Mouse (Mus musculus): Measurements from ENCODE around the gene Ift88. TPM values are rescaled to one million over a fixed set of nuclear protein-coding genes. Genes with fewer than 3 reads are reported as not detected.
A peak's percentile ranks its signal among the peaks of the same experiment; 100 is the strongest.

Gene Ift88
- 14.7 and 16.1 TPM in 2 replicates for polyA plus RNA-seq (2016; fragmentation: Nextera tagmentation; extraction: Ambion mirVana)

DNA sequence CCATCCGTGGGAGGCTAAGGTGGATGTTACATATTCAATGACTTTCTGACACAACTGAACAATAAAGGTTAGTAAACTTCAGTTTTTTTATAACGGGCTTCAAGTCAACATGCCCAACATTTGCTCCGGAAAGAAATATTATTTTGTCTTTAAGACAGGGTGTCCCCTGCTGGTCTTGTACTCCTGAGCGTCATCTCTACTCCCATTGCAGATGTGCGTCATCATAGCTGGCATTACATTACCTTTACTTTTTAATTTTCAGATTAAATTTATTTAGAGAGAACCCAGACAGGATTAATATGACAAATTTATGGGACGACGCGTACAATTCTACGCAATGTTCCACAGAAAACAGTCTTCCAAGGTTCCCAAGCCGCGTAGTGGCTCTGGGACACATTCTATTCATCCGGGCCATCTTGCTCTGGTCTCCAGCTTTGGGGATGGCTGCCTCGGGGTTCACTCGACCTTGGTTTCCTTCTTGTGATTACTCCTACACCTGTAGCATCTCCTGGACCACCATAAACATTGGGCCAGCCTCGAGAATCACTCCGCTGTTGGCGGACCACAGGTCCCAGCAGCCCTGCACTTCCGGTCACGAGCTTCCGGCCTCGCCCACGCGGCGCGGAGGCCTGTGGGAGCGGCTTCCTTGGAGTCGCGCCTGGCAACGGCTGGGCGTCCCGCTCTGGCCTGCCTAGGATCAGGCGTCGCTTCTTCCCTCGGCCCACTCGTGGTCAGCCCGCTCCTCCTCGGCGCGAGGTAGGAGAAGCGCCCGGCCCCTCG lies at the start of gene Ift88:
Gene Ift88, plus strand, starts transcription at position 631 of the 780 bp plus-strand sequence.
- 4% methylated on average over 42 of the region's 42 CpGs for WGBS
- Histone ChIP-seq H3K4me2 (replicated peaks) (peak within 1 kb of the TSS; percentile 69), H3K4me3 (peak within 1 kb of the TSS; percentile 87), H3K9me3 (no peaks in the 10 kb centered on the region), H3K27ac (no peak within 1 kb of the TSS), H3K36me3 (no peaks in the 10 kb centered on the region), H3K27me3 (replicated peaks) (no peaks in the 10 kb centered on the region), H3K4me1 (0 out of 2 replicates have a peak, but pooled peaks cover 3% of the 10 kb centered on the region), H3K9ac (peak within 1 kb of the TSS; percentile 75)
- peak; percentile 99 for ATAC-seq (ENCODE audit: low FRiP score, low read depth)

DNA sequence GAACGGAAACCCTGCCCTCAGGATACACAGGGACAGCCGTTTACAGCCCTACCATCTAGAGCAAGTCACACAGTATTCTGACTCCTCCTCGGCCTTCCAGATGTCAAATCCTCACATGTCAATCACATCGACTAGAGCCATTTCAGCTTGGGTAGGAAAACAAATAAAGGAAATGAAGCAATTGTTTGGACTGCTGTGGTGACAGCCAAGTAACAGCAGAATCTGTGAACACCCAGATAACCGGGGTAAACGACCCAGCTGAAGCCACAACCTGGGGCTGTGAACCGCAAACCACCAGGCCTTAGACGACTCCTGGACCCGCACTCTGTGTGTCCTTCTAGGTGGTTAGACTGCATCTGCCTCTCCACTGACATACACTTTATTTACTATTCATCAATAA lies 48.7 kb upstream of the Ift88 start:
- H3K4me2 ChIP-seq (replicated peaks), result no peak overlapping the region
- ATAC-seq (ENCODE audit: low FRiP score, low read depth), result no peak
- no peak overlapping the region for H3K27ac ChIP-seq
- 78% methylated on average over 9 of the region's 9 CpGs for WGBS
- no peaks in the 10 kb centered on the region for H3K36me3 ChIP-seq
- H3K9me3 ChIP-seq, result no peaks in the 10 kb centered on the region
- no peaks in the 10 kb centered on the region for H3K27me3 ChIP-seq (replicated peaks)
- no peak overlapping the region for H3K4me3 ChIP-seq
- H3K4me1 ChIP-seq, result no peaks in the 10 kb centered on the region
- no peak overlapping the region for H3K9ac ChIP-seq

GRCm38 (mm10) chr14:57376016-57376415 lies 47.8 kb upstream of the Ift88 start:
- Histone ChIP-seq H3K27me3 (replicated peaks) (no peaks in the 10 kb centered on the region), H3K4me2 (replicated peaks) (no peak overlapping the region), H3K9ac (no peak overlapping the region), H3K9me3 (no peaks in the 10 kb centered on the region), H3K27ac (no peak overlapping the region), H3K4me3 (no peak overlapping the region), H3K36me3 (no peaks in the 10 kb centered on the region), H3K4me1 (no peaks in the 10 kb centered on the region)
- ATAC-seq (ENCODE audit: low FRiP score, low read depth), result no peak
- 83% methylated on average over 8 of the region's 8 CpGs for WGBS

GRCm38 (mm10) chr14:57376956-57377355 lies 46.9 kb upstream of the Ift88 start:
- Histone ChIP-seq H3K27ac (no peak overlapping the region), H3K4me3 (no peak overlapping the region), H3K27me3 (replicated peaks) (no peaks in the 10 kb centered on the region), H3K4me2 (replicated peaks) (no peak overlapping the region), H3K4me1 (no peaks in the 10 kb centered on the region), H3K9me3 (no peaks in the 10 kb centered on the region), H3K36me3 (no peaks in the 10 kb centered on the region), H3K9ac (no peak overlapping the region)
- WGBS, result 80% methylated on average over 9 of the region's 9 CpGs
- no peak for ATAC-seq (ENCODE audit: low FRiP score, low read depth)

DNA sequence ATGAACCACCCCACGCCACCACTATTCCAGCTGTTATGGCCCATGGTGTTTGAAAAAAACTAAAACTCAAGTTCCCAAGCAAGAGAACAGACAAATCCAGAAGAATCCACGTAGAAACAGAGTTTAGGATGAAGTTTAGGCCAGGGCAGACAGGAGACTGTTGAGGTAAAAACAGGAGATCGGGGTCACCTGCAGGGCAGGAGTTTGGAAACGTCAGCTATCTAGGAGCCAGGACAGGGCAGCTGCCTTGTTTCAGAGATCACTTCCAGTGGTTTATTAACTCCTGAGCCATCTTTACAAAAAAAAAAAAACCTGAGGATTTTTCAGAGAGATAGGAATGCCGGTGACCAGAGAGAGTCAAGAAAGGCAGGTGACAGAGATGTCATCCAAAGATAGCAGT lies 46.3 kb upstream of the Ift88 start:
- H3K27me3 ChIP-seq (replicated peaks), result no peaks in the 10 kb centered on the region
- ATAC-seq (ENCODE audit: low FRiP score, low read depth), result no peak
- H3K36me3 ChIP-seq, result no peaks in the 10 kb centered on the region
- no peaks in the 10 kb centered on the region for H3K4me1 ChIP-seq
- no peaks in the 10 kb centered on the region for H3K9me3 ChIP-seq
- H3K27ac ChIP-seq, result no peak overlapping the region
- no peak overlapping the region for H3K4me2 ChIP-seq (replicated peaks)
- 81% methylated on average over 5 of the region's 5 CpGs for WGBS
- no peak overlapping the region for H3K9ac ChIP-seq
- no peak overlapping the region for H3K4me3 ChIP-seq

DNA sequence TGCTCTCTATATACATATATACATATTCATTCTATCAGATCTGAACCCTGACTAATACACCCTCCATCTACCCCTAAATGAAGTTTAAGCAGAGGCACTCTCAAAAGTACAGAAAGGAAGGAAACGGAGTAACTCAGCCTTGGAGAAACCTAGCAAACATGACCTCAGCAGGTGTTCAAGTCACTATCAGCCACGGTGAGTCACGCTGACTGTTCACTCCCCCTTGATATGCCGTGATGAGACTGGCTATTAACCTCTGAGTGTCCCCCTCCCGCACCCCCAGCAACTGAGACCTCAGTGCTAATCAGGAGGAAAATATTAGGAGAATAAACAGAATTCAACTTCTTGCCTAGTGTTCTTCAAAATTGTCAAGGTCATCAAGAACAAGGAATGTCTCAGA lies 38.2 kb upstream of the Ift88 start:
- Histone ChIP-seq H3K4me2 (replicated peaks) (no peak overlapping the region), H3K27ac (no peak overlapping the region), H3K27me3 (replicated peaks) (no peaks in the 10 kb centered on the region), H3K4me3 (no peak overlapping the region), H3K9ac (no peak overlapping the region), H3K9me3 (no peaks in the 10 kb centered on the region), H3K4me1 (no peaks in the 10 kb centered on the region), H3K36me3 (no peaks in the 10 kb centered on the region)
- no peak for ATAC-seq (ENCODE audit: low FRiP score, low read depth)
- 84% methylated on average over 5 of the region's 5 CpGs for WGBS

DNA sequence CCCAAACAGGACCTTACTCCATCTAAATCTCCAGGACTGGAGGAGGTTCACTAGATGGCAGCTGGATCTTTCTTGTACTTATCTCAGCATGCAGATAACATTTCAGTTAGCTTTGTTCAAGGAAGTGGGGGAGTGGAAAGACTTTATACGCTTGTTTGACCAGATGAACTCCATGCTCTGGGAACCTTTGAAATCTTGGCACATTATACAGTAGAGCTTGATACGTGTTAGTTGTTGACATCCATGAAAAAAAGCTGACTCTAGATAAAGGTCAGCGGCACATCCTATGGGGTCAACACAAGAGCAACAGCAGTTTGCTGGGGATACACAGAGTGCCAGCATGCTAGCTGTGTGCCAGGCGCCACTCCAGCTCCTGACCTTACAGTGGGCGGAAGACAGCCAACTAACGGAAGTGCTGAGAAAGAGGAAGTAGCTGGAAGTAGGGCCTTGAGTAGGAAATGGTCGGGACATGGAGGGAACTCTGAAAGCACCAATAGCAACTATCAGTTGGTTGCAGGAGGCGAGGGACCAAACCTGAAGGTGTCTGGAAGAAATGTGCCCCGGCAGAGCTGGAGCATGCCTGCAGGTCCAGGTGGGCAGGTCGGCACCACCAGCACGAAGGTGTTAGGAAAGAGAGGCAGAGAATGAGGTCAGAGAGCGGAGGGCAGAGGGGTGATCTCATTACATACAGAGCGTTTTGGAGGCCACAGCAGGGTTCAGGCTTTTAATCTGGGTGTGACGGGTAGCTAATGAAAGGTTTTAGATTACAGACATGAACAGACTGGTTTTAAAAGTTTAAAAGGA lies 36.9 kb upstream of the Ift88 start:
- Histone ChIP-seq H3K9ac (no peak overlapping the region), H3K4me1 (no peaks in the 10 kb centered on the region), H3K4me3 (no peak overlapping the region), H3K27ac (no peak overlapping the region), H3K27me3 (replicated peaks) (no peaks in the 10 kb centered on the region), H3K36me3 (no peaks in the 10 kb centered on the region), H3K9me3 (no peaks in the 10 kb centered on the region), H3K4me2 (replicated peaks) (no peak overlapping the region)
- no peak for ATAC-seq (ENCODE audit: low FRiP score, low read depth)
- WGBS, result 75% methylated on average over 14 of the region's 14 CpGs

GRCm38 (mm10) chr14:57391621-57392020 lies 32.2 kb upstream of the Ift88 start:
- Histone ChIP-seq H3K27ac (no peak overlapping the region), H3K36me3 (no peaks in the 10 kb centered on the region), H3K9me3 (no peaks in the 10 kb centered on the region), H3K4me2 (replicated peaks) (no peak overlapping the region), H3K9ac (no peak overlapping the region), H3K27me3 (replicated peaks) (no peaks in the 10 kb centered on the region), H3K4me3 (no peak overlapping the region), H3K4me1 (no peaks in the 10 kb centered on the region)
- no peak for ATAC-seq (ENCODE audit: low FRiP score, low read depth)
- 79% methylated on average over 4 of the region's 4 CpGs for WGBS

GRCm38 (mm10) chr14:57392278-57392677 lies 31.6 kb upstream of the Ift88 start:
- H3K36me3 ChIP-seq, result no peaks in the 10 kb centered on the region
- no peaks in the 10 kb centered on the region for H3K9me3 ChIP-seq
- H3K4me2 ChIP-seq (replicated peaks), result no peak overlapping the region
- no peak overlapping the region for H3K27ac ChIP-seq
- no peaks in the 10 kb centered on the region for H3K4me1 ChIP-seq
- peaks cover 7% of the 10 kb centered on the region; the same call in 1 of the 2 replicates for H3K27me3 ChIP-seq (replicated peaks)
- WGBS, result 76% methylated on average over 5 of the region's 5 CpGs
- H3K4me3 ChIP-seq, result no peak overlapping the region
- no peak overlapping the region for H3K9ac ChIP-seq
- no peak for ATAC-seq (ENCODE audit: low FRiP score, low read depth)

DNA sequence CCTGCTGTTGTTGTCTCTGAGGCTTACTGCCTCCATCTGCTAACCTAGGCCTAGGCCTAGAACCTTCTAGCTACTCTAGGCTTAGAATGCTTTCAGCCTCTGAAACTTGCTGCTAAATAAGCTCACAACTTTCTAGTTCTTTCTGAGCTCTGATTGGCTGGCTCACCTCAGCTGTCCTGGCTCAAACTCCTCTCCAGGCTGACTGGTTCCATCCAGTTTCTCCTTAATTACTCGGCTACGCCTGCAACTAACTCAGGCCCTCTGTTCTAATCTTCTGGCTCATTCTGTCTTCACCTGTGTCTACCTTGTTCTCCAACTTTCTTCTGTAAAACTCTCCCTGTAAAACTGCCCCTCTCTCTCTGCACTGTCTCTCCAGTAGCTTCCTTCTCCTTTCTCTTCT lies 28.4 kb upstream of the Ift88 start:
- H3K27me3 ChIP-seq (replicated peaks), result peaks cover 14% of the 10 kb centered on the region; the same call in 1 of the 2 replicates
- ATAC-seq (ENCODE audit: low FRiP score, low read depth), result no peak
- H3K9me3 ChIP-seq, result no peaks in the 10 kb centered on the region
- no peak overlapping the region for H3K4me3 ChIP-seq
- peaks cover 2% of the 10 kb centered on the region; the same call in 1 of the 2 replicates for H3K4me1 ChIP-seq
- no peak overlapping the region for H3K9ac ChIP-seq
- 76% methylated on average over 2 of the region's 2 CpGs for WGBS
- H3K4me2 ChIP-seq (replicated peaks), result no peak overlapping the region
- no peak overlapping the region for H3K27ac ChIP-seq
- no peaks in the 10 kb centered on the region for H3K36me3 ChIP-seq

- no peaks in the 10 kb centered on the region for H3K9me3 ChIP-seq
- no peak overlapping the region for H3K4me2 ChIP-seq (replicated peaks)
- H3K4me1 ChIP-seq, result peaks cover 2% of the 10 kb centered on the region; the same call in 1 of the 2 replicates
- no peaks in the 10 kb centered on the region for H3K36me3 ChIP-seq
- H3K27me3 ChIP-seq (replicated peaks), result peaks cover 14% of the 10 kb centered on the region; the same call in 1 of the 2 replicates
- ATAC-seq (ENCODE audit: low FRiP score, low read depth), result no peak
- no peak overlapping the region for H3K9ac ChIP-seq
- no peak overlapping the region for H3K4me3 ChIP-seq
- 81% methylated on average over 5 of the region's 5 CpGs for WGBS
- H3K27ac ChIP-seq, result no peak overlapping the region
These were observed 26.6 kb upstream of the Ift88 start for GRCm38 (mm10) chr14:57397221-57397620.

DNA sequence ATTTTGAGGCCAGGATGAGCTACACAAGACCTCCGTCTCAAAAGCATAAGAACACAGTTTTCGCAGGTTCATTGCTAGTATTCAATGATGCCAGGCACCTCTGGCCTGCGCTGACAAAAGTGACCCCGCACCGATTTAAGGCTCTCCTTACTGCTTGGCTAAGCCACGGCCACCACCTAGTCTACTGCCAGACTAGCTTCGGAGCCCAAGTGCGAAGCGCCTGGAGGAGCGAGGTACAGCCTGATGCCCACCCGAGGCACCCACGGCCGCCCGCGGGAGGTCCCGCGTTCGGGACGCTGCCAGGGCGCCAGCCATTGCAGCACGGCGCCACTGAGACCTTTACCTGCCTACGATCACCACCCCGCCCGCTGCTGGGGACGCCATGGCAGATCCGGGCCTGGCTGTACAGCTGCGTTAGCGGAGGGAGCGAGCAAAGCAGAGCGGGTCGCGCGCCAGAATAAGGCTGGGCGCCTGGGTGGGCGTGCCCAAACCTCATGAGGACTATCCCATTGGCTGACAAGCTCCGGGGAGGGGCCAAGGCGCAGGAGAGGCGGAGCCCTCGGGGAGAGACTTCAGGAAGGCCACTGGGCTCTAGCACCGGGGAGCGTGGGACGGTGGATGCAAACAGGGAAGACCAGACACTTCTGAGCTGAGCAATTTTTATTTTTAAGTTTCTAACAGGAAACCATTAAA lies 25.7 kb upstream of the Ift88 start, which contains the start of gene Cryl1:
Gene Cryl1, minus strand, starts transcription at position 465 of the 693 bp plus-strand sequence.
- Histone ChIP-seq H3K9me3 (no peaks in the 10 kb centered on the region), H3K27me3 (replicated peaks) (peaks cover 14% of the 10 kb centered on the region; the same call in 1 of the 2 replicates), H3K36me3 (no peaks in the 10 kb centered on the region), H3K9ac (peak within 1 kb of the TSS; percentile 67), H3K4me2 (replicated peaks) (peak within 1 kb of the TSS; percentile 77), H3K4me1 (peaks cover 2% of the 10 kb centered on the region; the same call in 1 of the 2 replicates), H3K4me3 (peak within 1 kb of the TSS; percentile 64), H3K27ac (no peak within 1 kb of the TSS)
- WGBS, result 2% methylated on average over 43 of the region's 43 CpGs
- peak; percentile 100 for ATAC-seq (ENCODE audit: low FRiP score, low read depth)

All from neural tube, embryonic 12.5 days (tissue).